Mouse (Mus musculus): ENCODE measurements around the gene Rab3il1.

DNA sequence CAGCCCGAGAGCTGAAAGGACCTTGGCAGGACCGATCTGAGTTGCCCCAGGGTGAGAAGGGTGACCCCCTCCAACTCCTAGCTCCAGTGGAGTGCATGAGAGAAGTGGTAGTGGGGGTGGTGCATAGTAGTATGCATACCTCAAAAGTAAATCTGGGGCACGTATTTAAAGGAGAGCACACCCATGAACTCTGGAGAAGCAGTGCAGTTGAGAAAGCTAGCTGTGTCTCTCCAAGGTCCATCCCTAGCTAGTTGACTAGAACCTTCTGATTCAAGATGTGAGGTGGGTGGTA, 17.0 kb downstream of the Rab3il1 start:
- TF ChIP-seq BHLHE40 (IDR thresholded peaks at IDR 0.05; ENCODE audit: low read depth, low read length) (no peak), EP300 (IDR thresholded peaks at IDR 0.05; ENCODE audit: low read length) (no peak)
